Mouse (Mus musculus) heart, postnatal 14 days (tissue): ENCODE measurements around the gene Sectm1b. TPM values are rescaled to one million over a fixed set of nuclear protein-coding genes. Genes with fewer than 3 reads are reported as not detected.
"Not testable (repeated sequence)": the region's sequence is repeated elsewhere in the genome, so short reads cannot be mapped to it uniquely, and the experiment has no call there.

Experiments
- DNase-seq, 2 experiments: peaks; one replicate each; pipeline ENCODE4 v3.0.0; 2021 to 2022
- intact Hi-C: fragments of 180-260 bp; cut with DNase I; formaldehyde crosslinking; loops from one replicate; pipeline ENCODE4 v1.15.1; 2025
- long read RNA-seq, 2 experiments: library from polyadenylated mRNA; stranded (forward); transcript quantifications; one replicate each; pipeline ENCODE4 v2.0.0; 2021
- total RNA-seq, 2 experiments: library from RNA; stranded (reverse); gene quantifications; 2 replicates each; pipeline ENCODE4 v1.2.3; 2021

The Sectm1b gene
- total RNA-seq: not detected
- long read RNA-seq, experiment 1: 0 reads
- long read RNA-seq, experiment 2: 0 reads

DNA sequence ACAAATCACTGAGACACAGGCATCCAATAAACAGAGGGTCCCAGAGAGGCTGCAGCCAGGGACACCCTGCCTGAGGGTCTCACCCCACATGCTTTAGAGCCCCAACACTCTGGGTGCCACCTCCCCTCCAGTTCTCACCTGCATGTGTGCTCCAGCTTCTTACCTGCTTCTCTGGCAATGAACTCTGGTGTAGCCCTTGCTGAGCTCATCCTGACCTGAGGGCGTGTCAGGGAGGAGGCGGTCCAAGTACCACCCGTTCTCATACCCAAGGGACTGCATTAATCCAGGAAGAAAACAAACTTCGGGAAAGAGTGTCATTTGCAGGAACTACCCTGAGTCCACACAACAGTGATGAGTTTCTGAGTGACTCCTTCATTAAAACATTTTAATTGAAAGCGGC, at the start of gene Sectm1b:
Sectm1b (minus strand) TSS at position 191 of the 400 bp plus-strand sequence.
- no peak for DNase-seq
- intact Hi-C loops: loop anchor here (5.0 kb wide), 2 partner anchors 49 to 139 kb away; partner anchors contain the start of genes Hexdc and Ogfod3

DNA sequence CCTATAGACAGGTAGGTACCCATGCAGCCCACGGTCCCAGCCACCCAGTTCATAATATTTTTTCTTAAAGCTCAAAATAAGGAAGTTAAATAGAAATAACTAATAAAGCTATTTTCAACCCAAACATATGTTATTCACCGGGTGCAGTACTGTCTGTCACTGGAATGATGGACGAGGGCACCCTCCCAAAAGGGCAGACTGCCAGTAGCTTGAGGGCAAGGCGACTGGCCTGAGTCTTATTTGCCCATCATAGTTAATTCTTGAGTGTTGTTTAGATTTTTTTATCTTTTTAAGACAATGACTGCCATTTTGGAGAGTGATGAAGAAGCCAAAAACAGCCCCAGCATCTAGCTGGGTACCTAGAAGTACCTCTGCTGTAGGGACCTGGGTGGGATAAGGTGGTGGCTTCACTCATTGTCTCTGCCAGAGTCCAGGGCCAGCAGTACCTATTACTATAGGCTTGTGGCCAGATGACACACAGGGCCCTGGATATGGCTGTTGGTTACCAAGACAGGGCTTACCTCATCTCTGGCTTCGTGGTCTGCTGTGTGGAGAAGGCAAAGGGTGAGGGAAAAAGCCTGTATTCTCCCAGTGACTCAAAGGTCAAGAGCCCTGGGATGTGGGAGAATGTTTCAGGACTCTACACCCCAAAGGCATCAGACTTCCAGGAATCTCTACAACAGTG, 48.9 kb upstream of the Sectm1b start:
- intact Hi-C loops: loop anchor here (5.0 kb wide), 1 partner anchor 50 kb away; the partner anchor contains the start of gene Sectm1b
- DNase-seq: no peak

DNA sequence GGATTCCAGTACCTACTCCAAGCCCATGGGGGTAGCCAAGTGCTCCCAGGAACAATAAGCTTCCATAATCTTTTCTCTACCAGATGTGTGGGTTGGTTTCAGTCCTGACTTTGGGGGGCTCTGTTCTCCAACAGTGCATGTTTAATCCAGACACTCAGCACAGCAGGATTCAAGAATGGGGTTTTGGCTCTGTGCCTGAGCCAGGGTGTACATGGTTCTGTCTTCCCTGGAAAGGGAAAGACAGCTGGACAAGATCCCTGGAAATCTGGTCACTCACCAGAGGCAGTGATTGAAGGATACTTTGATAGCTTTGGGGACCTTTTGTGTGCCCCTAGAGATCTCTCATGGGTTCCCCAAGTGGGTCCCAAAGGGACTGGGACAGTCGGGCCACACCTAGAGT, 48.2 kb upstream of the Sectm1b start:
- intact Hi-C loops: loop anchor here (5.0 kb wide), 1 partner anchor 49 kb away; the partner anchor contains the start of gene Sectm1b
- DNase-seq: no peak

DNA sequence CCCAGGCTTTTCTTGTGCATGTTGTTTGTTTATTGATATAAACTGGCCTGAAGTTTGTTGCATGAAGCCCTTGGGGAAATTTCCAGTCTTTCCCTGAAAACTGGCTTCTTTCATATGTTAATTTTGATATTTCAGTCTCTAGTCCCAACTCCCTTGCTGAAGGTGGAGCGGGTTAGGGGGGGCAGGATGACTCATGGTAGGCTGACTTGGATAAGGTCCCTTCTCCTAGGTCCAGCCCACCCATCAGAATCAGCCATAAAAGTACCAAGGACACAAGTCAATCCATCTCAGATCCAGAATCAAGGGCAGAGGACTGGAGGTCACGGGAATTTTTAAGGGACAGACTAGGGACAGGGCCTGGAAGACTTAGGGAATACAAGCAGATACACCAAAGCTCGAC, 47.7 kb upstream of the Sectm1b start:
- intact Hi-C loops: loop anchor here (5.0 kb wide), 1 partner anchor 49 kb away; the partner anchor contains the start of gene Sectm1b
- no peak for DNase-seq

DNA sequence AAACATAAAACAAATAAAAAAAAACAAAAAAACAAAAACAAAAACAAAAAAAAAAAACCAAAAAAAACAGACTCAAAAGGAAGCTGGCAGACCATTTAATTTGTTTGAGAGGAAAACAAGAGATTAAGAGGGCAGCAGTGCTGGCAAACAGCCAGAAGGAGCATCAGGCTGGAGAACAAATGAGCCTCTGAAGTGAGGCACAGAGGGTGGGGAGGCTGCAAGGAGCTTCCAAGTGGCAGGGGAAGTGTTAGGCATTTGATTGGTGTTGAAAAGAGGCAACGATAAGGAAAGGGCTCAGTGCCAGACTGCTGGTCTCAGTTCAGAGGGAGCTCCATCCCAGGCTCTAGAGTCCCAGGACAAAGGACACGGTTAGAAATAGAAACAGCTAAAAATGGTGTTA, 46.6 kb upstream of the Sectm1b start:
- intact Hi-C loops: loop anchor here (5.0 kb wide), 1 partner anchor 48 kb away; the partner anchor contains the start of gene Sectm1b
- peak; percentile 61 to 74 for DNase-seq

DNA sequence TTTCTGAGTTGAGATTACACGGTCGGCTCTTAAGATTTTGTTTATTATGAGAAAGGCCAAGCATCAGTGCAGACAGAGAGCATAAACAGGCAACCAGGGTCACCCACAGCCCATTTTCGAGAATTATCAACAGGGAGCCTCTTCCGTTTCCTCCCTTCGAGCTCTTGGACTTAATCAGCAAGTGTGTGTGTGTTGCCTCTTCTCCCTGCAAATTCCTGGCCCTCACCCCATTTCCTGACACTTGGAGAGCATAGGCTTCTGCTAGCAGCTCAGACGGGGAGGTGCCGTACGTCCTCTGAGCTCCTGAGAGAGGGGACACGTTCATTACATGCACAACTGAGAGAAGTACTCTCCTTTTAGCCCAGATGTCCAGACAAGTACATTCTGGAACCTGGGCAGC, 44.7 kb upstream of the Sectm1b start:
- intact Hi-C loops: no loop called here
- peak; percentile 19 to 41 for DNase-seq

DNA sequence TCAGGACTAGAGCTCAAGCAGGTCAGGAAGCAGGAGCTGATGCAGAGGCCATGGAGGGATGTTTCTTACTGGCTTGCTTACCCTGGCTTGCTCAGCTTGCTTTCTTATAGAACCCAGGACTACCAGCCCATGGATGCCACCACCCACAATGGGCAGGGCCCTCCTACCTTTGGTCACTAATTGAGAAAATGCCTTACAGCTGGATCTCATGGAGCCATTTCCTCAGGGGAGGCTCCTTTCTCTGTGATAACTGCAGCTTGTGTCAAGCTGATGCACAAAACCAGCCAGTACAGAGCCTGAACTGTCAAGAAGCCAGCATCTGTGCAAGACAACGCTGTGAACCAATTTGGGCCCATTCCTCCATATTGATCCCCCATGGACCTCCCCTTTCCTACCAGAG, 43.9 kb upstream of the Sectm1b start:
- intact Hi-C loops: not testable (repeated sequence)

DNA sequence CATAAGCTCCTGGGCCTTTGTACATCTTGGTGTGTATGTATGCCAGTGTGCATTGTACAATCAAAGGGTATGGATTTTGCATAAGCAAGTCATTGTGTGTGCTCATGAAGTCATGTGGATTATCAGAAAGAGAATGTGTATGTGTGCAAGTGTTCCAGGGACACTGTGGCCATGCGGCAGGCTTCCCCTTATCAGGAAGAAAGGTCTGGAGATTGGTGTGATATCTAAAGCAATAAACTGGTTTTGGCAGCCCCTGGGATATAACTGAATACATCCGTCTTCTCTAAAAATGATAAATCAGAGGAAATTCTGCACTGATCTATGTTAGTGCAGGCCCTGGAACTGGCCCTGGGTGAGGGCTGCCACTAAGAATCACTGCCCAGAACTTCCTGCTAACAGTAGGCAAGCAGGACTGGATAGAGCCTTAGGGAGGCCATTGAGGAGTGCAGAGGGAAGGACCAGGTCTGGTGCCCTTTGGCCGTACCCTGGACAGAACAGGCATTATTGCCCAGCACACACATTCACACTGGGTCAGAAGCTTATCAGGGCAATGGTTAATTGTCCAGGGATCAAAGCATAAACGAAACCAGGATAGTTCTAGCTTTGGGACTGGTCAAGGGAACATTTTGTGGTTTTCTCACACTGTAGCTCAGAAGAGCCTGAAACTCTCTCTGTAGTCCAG, 37.9 kb upstream of the Sectm1b start:
- DNase-seq: no peak
- intact Hi-C loops: no loop called here

More for the DNA sequence above, 43.9 kb upstream of the Sectm1b start:
- not testable (repeated sequence) for DNase-seq

DNA sequence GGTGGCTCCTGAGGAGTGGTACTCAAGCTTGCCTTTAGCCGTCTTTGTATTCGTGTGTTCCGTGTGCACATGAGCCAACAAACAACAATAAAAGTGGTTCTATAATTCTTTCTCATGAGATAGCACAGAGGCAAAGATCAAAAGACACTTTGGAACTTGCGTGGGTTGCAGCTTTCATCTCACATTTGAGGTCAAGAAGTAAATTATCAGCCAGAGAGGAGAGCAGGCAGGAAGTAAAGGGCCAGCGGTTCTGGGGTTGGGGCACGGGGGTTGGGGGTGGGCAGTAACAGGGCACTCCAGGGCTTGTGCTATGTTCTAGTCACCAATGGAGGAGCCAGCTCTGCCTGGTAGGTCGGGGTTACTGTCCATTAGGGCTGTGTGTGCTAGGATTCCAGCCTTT, 37.3 kb upstream of the Sectm1b start:
- DNase-seq: no peak
- intact Hi-C loops: no loop called here

DNA sequence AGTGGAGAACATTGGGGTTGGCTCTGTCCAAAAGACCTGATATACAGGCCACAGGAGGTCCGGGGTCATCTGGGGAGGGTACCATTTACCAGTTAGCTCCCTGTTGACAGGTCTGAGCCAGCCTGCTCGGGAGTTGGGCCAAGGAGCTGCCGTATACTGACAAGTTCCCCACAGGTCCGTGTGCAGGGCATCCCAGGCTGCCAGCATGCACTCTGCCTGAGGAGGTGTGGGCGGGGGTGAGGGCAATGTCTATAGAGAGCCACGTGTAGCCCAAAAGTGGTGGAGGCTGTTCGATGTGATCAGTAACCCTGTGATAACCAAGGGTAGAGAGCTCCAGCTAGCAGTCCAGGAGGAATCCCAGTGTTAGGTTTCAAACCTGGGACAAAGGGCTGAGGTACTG, 36.4 kb upstream of the Sectm1b start:
- intact Hi-C loops: no loop called here
- no peak for DNase-seq

DNA sequence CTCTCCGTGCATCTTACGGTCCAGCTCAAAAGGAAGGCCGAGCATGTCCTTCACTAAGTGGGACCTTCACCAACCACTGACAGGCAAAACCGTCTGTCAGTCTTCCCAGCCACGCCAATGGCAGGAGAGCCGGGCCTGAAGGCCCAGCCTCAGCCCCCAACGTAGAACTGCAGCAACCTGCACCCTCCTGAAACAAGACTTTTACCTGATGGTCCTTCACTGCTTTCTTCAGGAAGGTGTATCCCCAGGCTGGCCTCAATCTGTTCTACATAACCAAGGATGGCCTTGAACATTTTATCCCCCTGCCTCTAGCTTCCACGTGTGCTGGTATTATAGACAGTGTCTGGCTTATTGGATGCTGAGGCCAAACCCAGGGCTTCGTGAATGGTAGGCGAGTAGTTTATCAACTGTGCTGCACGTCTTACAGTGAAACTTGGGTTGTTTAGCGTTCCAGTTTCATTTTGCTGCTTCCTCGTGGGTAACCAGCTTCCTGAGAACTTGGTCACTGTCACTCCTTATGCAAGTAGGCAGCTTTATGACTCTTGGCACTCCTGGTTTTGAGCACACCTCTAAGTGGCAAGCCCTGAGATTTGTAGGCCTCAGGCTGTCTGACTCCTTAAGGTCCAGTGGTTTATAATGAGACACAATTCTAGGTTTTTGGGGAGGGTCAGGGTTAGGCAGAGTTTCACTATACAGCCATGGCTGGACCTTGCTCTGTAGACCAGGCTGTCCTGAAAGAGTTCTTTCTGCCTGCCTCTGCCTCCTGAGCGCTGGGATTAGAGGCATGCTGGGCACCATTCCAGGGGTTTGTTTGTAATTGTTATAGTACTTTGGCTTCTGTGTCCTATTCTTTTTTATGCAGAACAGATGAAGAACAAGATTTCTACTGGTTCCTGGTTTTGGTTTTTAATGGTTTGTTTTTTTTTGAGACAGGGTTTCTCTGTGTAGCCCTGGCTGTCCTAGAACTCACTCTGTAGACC, 29.5 kb upstream of the Sectm1b start:
- intact Hi-C loops: no loop called here
- DNase-seq: no peak

DNA sequence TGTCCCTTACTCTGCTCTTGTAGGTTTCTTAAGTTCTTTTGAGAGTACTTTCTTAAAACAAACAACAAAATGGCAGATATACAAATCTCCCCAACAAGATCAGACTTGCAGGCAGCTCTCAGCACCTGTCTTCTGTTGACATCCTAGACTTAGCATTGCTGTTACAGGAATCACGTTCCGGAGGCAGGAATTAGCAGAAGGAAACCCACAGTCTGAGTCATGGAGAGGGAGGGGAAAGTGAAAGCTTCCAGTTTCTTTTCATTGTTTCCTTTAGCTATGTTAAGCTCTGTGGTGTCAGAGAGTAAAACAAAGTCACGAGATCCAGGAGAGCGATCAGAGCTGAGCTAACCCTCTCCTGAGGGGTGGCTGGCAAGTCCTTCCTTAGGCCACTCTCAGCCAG, 27.6 kb upstream of the Sectm1b start:
- no peak for DNase-seq
- intact Hi-C loops: no loop called here

DNA sequence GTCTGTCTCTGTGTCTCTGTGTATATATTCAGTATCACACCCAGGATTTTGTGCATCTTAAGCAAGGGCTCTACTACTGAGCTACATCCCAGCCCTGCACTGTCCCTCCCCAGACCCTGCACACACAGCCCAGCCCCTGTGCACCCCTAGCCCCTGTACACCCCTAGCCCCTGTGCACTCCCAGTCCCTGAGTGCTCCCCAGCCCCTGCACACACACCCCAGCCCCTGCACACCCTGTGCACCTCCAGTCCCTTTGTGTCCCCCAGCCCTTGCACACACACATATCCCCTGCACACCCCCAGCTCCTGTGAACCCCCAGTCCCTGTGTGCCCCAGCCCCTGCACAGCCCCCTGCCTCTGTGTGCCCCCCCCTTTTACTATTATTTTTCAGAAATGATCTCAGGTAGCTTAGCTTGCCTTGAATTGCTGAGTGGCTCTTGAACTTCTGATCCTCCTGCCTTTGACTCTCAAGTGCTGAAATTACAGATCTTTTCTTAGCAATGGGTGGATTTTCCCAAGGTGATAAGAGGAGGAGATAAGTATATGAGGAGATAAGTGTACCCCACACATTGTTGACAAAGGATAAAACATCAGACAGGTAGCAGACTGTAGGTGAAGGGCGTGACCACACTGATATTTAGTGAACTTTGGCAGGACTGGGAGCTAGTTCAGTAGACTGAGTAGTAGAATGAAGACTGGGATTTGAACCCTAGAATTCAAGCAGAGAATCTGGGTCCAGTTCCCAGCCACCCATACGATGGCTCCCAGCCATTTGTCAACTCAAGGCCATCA, 26.6 kb upstream of the Sectm1b start:
- DNase-seq: no peak
- intact Hi-C loops: no loop called here

DNA sequence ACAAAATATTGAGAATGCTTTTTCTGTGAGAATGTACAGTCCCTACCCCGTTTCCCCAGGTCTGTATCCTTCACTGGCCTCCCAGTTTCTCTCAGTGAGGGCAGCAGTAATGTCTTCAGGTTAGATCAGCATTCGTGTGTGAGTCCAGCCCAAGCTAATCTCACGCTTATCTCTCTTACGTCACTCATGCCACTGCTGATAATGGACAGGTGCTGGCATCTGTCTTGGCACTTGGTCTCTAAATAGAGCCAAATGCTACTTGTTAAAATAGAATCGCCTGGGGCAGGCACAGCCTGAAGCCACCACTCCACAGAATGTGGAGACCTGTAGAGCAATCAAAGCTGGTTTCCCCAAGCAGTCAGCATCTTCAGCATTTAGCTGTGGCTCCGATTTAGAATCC, 25.6 kb upstream of the Sectm1b start:
- intact Hi-C loops: no loop called here

DNA sequence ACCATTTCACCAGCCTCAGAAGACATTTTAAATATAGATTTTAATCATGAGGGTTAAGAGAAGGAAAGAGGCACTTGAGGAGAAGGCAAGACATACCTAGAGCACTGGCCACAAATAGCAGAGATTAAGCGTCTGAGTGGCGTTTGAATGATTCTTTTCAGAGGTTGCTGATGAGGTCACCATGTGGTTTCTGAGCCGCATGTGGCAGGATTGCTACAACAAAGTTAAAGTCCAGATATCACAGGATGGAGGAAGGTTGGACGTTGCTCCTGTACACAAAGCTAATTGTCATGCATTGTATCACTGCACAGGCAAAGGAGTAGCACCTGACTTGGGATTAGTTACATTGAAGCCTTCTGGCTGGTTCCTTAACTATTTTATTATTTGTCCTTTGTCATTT, 22.9 kb upstream of the Sectm1b start:
- intact Hi-C loops: no loop called here
- no peak for DNase-seq

More for the DNA sequence above, 25.6 kb upstream of the Sectm1b start:
- DNase-seq: no peak

DNA sequence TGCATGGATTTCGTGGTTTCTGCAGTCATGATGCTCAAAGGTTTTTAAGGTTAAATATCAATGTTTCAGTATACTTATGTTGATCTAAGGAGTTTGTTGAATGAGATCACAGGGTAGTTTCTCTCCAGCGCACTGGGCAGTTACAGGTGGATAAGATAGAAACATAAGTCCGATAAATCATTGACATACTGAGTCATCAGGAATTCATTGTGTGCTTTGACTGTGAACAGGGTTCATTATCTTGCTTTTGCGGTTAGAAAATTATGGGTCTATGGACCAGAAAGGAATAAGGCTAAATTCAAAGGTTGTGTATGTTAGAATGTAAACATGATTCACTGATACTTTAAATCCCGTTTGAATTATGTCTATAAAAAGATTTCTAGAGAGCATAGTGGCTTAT, 21.8 kb upstream of the Sectm1b start:
- intact Hi-C loops: no loop called here
- DNase-seq: no peak

DNA sequence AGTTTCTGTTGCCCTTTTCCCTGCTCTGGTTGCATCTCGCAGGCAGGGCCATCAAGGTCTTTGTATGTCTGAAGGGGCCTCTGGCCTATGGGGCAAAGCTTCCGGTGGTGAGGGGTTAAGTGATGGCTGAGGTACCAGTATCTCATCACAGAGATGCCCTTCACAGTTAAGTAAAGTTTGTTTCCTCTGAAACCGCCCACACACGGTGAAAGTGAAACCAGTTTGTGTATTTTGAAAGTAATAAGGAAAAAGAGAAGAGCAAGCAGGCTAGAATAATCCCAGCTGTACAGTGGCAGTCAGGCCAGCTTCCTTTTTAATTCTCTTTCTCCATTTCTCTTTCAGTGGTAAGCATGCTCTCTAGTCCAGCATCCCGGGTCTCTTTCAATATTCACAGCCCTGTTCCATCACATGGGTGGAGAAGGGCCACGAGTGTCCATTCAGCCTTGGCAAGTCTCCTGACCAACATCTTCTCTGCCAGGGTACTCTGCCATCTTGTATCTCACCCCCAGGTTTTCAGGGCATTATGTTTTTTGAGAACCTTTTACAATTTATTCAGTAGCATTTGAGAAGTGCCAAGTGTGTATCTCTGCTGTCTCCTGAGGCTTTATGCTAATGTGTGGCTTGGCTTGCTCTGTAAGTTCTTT, 19.6 kb upstream of the Sectm1b start:
- intact Hi-C loops: no loop called here
- peak in 1 of 2 experiments; percentile 28 for DNase-seq

DNA sequence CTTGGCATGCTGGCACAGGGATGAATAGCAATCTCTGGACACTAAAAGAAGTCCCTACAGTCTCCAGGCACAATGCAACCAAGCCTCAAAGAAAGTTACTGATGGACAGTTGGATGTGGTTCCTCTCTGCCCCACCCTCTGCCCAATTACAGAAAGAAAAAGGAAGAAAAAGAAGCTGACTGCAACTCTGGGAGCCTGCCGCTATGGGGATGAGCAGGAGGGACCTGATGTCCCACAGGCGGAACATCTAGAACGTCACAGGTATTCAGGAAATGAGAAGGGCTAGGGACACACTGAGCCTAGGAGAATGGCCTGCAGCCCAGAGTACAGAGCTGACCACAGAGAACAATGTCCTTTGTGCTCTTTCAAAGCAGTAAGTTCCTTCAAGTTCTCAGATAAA, 18.9 kb upstream of the Sectm1b start:
- DNase-seq: no peak
- intact Hi-C loops: no loop called here

DNA sequence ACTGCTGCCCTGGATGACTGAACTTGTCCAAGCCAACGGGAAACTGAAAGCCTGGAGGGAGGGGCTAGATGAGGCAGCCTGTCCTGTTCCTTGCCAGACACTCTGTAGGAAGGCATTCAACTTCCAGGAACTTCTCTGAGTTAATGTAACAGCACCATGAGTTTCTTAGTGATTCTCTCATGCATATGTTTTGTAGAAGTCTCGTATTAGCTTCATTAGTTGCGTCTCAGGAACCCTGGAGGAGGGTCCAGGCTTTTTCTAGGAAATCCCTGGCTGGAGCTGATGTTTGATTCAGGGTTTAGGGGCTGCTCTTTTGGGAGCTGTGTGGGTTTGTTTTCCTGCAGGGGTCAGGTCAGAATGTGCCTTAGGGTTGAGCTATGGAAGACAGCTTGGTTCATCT, 17.8 kb upstream of the Sectm1b start, which contains the start of gene Sectm1a:
Sectm1a (minus strand) TSS at position 101 of the 400 bp plus-strand sequence.
- DNase-seq: no peak
- intact Hi-C loops: no loop called here
